Mouse (Mus musculus) MEL (cell line): ENCODE measurements around the gene Lrrc8a.

Source experiments
- CTCF ChIP-seq, 3 experiments: IDR thresholded peaks in 2 of 3; conservative IDR thresholded peaks in 1 of 3; 2 replicates each; pipeline ENCODE4 v1.5.1; 2011 to 2012; ENCODE audit warnings: low read length in 3 of 3, low read depth in 2 of 3, mild to moderate bottlenecking in 2 of 3, improper control_type of control experiment in 1 of 3, inconsistent platforms in 1 of 3, mixed read lengths in 1 of 3, moderate library complexity in 1 of 3; ENCODE audit not compliant: control insufficient read depth in 1 of 3, insufficient read depth in 1 of 3, poor library complexity in 1 of 3, severe bottlenecking in 1 of 3
- ELF1 ChIP-seq: IDR thresholded peaks from 2 replicates; pipeline ENCODE4 v1.6.1; 2014; ENCODE audit warnings: low read depth, mild to moderate bottlenecking, inconsistent platforms, low read length, improper control_type of control experiment, moderate library complexity
- MAFK ChIP-seq: IDR thresholded peaks from 2 replicates; pipeline ENCODE4 v1.6.1; 2011; ENCODE audit warnings: low read depth, mild to moderate bottlenecking, low read length, improper control_type of control experiment, borderline replicate concordance
- MEF2A ChIP-seq: IDR thresholded peaks from 2 replicates; pipeline ENCODE4 v1.6.1; 2014; ENCODE audit warnings: low read depth, mild to moderate bottlenecking, inconsistent platforms, low read length, improper control_type of control experiment; ENCODE audit not compliant: poor library complexity, insufficient replicate concordance, severe bottlenecking; ENCODE audit errors: extremely low read depth

DNA sequence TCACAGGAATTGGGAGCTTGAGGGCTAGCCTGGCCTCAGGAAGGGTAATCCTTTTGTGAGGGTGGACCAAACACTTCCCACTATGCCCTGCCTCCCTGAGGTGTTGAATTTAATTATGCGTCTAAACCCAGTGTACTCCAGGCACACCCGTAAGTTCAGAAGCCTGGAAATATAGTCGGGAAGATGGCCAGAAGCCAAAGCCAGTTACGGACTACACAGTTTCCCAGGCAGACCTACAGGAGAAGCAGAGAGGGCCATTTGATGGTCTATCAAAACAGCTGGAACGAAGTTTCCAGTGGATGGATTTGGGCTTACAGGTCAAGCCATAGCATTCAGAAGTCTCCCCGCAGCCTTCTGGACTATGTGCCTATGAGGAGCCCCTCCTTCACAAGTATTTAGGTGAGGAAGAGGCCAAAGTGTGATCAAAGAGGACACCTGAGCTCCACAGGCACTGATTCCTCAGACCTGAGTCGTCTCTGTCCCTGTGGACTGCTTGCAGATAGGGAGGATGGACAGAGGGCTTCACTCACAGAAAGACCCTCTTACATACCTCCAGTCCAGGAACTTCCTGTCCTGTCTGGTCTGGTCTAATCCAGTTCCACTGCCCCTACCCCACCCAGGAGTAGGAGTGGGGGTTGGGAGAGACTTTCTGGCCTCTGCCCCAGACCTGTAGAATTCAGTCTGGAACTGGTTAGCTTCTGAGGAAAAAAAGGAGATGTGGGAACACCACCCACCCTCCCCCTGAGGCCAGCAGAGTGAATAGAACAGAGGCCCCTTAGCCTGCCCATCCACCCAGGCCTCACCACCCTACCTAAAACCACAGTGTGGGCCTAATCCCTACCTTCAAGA is 27.4 kb downstream of the Lrrc8a start:
- TF ChIP-seq MAFK (no peak), MEF2A (no peak), CTCF (IDR thresholded peaks at IDR 0.05 in 2 of 3, conservative IDR thresholded peaks at IDR 0.05 in 1 of 3; ENCODE audit: control insufficient read depth in 1 of 3, insufficient read depth in 1 of 3, low read depth in 2 of 3, low read length in 3 of 3, poor library complexity in 1 of 3, severe bottlenecking in 1 of 3) (no peak), ELF1 (no peak)
